11 mouse cellular contexts compared by ENCODE assay signal in genomic region chr7:45007846-45008245, GRCm38 (mm10).
"Had no signal": no experiment of that assay in that cellular context is flagged by ENCODE, and none has a peak within 500 bp of the region (broad histone marks: within the 10 kb centered on the region; RNA-seq: fewer than 3 reads in every experiment).

No protein-coding gene starts in this region.

- DNase-seq: kidney, adult 8-10 months; kidney, postnatal 25 days; layer of hippocampus, postnatal 36 days; liver; liver, embryonic 13.5 days; liver, postnatal 0 days; midbrain, embryonic 14.5 days; thymus, postnatal 4 days had no signal

- H3K4me2 ChIP-seq: limb, embryonic 12.5 days; liver, embryonic 13.5 days; neural tube, embryonic 12.5 days had no signal

- H3K9ac ChIP-seq: limb, embryonic 12.5 days; liver, embryonic 13.5 days; liver, postnatal 0 days had no signal

- H3K27ac ChIP-seq: limb, embryonic 12.5 days; liver, embryonic 13.5 days; neural tube, embryonic 12.5 days; stomach, postnatal 0 days had no signal

- H3K27me3 ChIP-seq: limb, embryonic 12.5 days; liver, embryonic 13.5 days; neural tube, embryonic 12.5 days had no signal

- ATAC-seq: liver, postnatal 0 days had no signal

- H3K4me3 ChIP-seq: limb, embryonic 12.5 days; liver, embryonic 13.5 days; neural tube, embryonic 12.5 days had no signal

- H3K9me3 ChIP-seq: limb, embryonic 12.5 days; liver, embryonic 13.5 days; neural tube, embryonic 12.5 days had no signal
